Mouse (Mus musculus): ENCODE data around the gene Lrrc23. TPM values are rescaled to one million over a fixed set of nuclear protein-coding genes. Genes with fewer than 3 reads are reported as not detected.

Lrrc23 gene
- total and polyA plus RNA-seq, 3 experiments: 3.2 TPM; not detected in 2

- no peak overlapping the region for H3K9ac ChIP-seq (ENCODE audit: low read depth, low read length)
- no peaks in the 10 kb centered on the region for H3K79me2 ChIP-seq (replicated peaks; ENCODE audit: control insufficient read depth, insufficient read depth, low read length)
- H3K4me3 ChIP-seq: no peak overlapping the region
- no peak overlapping the region for H3K27ac ChIP-seq
- 75% methylated on average over 2 of the region's 2 CpGs for WGBS
- TF ChIP-seq EP300 (IDR thresholded peaks at IDR 0.05; ENCODE audit: insufficient read depth, low read depth, low read length) (no peak), CTCF (IDR thresholded peaks at IDR 0.05) (no peak), POLR2A (IDR thresholded peaks at IDR 0.05; ENCODE audit: insufficient read depth, low read depth, low read length) (no peak)
- no peak for DNase-seq
- intact Hi-C loops (cut with DNase I): no loop called here
- H3K27me3 ChIP-seq (ENCODE audit: control insufficient read depth, insufficient read depth, low read length): no peaks in the 10 kb centered on the region
- H3K36me3 ChIP-seq (ENCODE audit: control insufficient read depth, insufficient read depth, low read length): no peaks in the 10 kb centered on the region
- H3K4me1 ChIP-seq (ENCODE audit: control insufficient read depth, insufficient read depth, low read length): no peaks in the 10 kb centered on the region
Measured at GRCm38 (mm10) chr6:124796200-124796599, 16.7 kb upstream of the Lrrc23 start.

GRCm38 (mm10) chr6:124795781-124796180 lies 16.3 kb upstream of the Lrrc23 start:
- H3K4me1 ChIP-seq (ENCODE audit: control insufficient read depth, insufficient read depth, low read length): no peaks in the 10 kb centered on the region
- no peak overlapping the region for H3K9ac ChIP-seq (ENCODE audit: low read depth, low read length)
- DNase-seq: no peak
- TF ChIP-seq EP300 (IDR thresholded peaks at IDR 0.05; ENCODE audit: insufficient read depth, low read depth, low read length) (no peak), CTCF (IDR thresholded peaks at IDR 0.05) (no peak), POLR2A (IDR thresholded peaks at IDR 0.05; ENCODE audit: insufficient read depth, low read depth, low read length) (no peak)
- WGBS: 86% methylated on average over 4 of the region's 4 CpGs
- no peaks in the 10 kb centered on the region for H3K36me3 ChIP-seq (ENCODE audit: control insufficient read depth, insufficient read depth, low read length)
- no peaks in the 10 kb centered on the region for H3K79me2 ChIP-seq (replicated peaks; ENCODE audit: control insufficient read depth, insufficient read depth, low read length)
- intact Hi-C loops (cut with DNase I): no loop called here
- no peak overlapping the region for H3K27ac ChIP-seq
- no peaks in the 10 kb centered on the region for H3K27me3 ChIP-seq (ENCODE audit: control insufficient read depth, insufficient read depth, low read length)
- no peak overlapping the region for H3K4me3 ChIP-seq

GRCm38 (mm10) chr6:124791911-124792310 lies 12.4 kb upstream of the Lrrc23 start:
- H3K27me3 ChIP-seq (ENCODE audit: control insufficient read depth, insufficient read depth, low read length): no peaks in the 10 kb centered on the region
- no peak for DNase-seq
- TF ChIP-seq EP300 (IDR thresholded peaks at IDR 0.05; ENCODE audit: insufficient read depth, low read depth, low read length): no peak
- TF ChIP-seq POLR2A (IDR thresholded peaks at IDR 0.05; ENCODE audit: insufficient read depth, low read depth, low read length): no peak
- TF ChIP-seq CTCF (IDR thresholded peaks at IDR 0.05): no peak
- no peak overlapping the region for H3K27ac ChIP-seq
- no peaks in the 10 kb centered on the region for H3K4me1 ChIP-seq (ENCODE audit: control insufficient read depth, insufficient read depth, low read length)
- no peaks in the 10 kb centered on the region for H3K79me2 ChIP-seq (replicated peaks; ENCODE audit: control insufficient read depth, insufficient read depth, low read length)
- no peak overlapping the region for H3K9ac ChIP-seq (ENCODE audit: low read depth, low read length)
- 85% methylated on average over 3 of the region's 3 CpGs for WGBS
- intact Hi-C loops (cut with DNase I): no loop called here
- no peaks in the 10 kb centered on the region for H3K36me3 ChIP-seq (ENCODE audit: control insufficient read depth, insufficient read depth, low read length)
- no peak overlapping the region for H3K4me3 ChIP-seq

- no peak for DNase-seq
- H3K79me2 ChIP-seq (replicated peaks; ENCODE audit: control insufficient read depth, insufficient read depth, low read length): no peaks in the 10 kb centered on the region
- 59% methylated on average over 4 of the region's 4 CpGs for WGBS
- H3K4me3 ChIP-seq: no peak overlapping the region
- TF ChIP-seq EP300 (IDR thresholded peaks at IDR 0.05; ENCODE audit: insufficient read depth, low read depth, low read length) (no peak), POLR2A (IDR thresholded peaks at IDR 0.05; ENCODE audit: insufficient read depth, low read depth, low read length) (no peak), CTCF (IDR thresholded peaks at IDR 0.05) (no peak)
- H3K27ac ChIP-seq: no peak overlapping the region
- intact Hi-C loops (cut with DNase I): no loop called here
- no peak overlapping the region for H3K9ac ChIP-seq (ENCODE audit: low read depth, low read length)
- H3K27me3 ChIP-seq (ENCODE audit: control insufficient read depth, insufficient read depth, low read length): no peaks in the 10 kb centered on the region
- no peaks in the 10 kb centered on the region for H3K36me3 ChIP-seq (ENCODE audit: control insufficient read depth, insufficient read depth, low read length)
- H3K4me1 ChIP-seq (ENCODE audit: control insufficient read depth, insufficient read depth, low read length): no peaks in the 10 kb centered on the region
Measured at GRCm38 (mm10) chr6:124790121-124790520, 10.6 kb upstream of the Lrrc23 start.

- Histone ChIP-seq H3K4me3 (no peak overlapping the region), H3K27me3 (ENCODE audit: control insufficient read depth, insufficient read depth, low read length) (no peaks in the 10 kb centered on the region), H3K36me3 (ENCODE audit: control insufficient read depth, insufficient read depth, low read length) (no peaks in the 10 kb centered on the region), H3K9ac (ENCODE audit: low read depth, low read length) (no peak overlapping the region), H3K79me2 (replicated peaks; ENCODE audit: control insufficient read depth, insufficient read depth, low read length) (no peaks in the 10 kb centered on the region), H3K4me1 (ENCODE audit: control insufficient read depth, insufficient read depth, low read length) (no peaks in the 10 kb centered on the region), H3K27ac (no peak overlapping the region)
- intact Hi-C loops (cut with DNase I): no loop called here
- 90% methylated on average over 4 of the region's 4 CpGs for WGBS
- no peak for DNase-seq
- TF ChIP-seq EP300 (IDR thresholded peaks at IDR 0.05; ENCODE audit: insufficient read depth, low read depth, low read length): no peak
- TF ChIP-seq POLR2A (IDR thresholded peaks at IDR 0.05; ENCODE audit: insufficient read depth, low read depth, low read length): no peak
- no peak for TF ChIP-seq CTCF (IDR thresholded peaks at IDR 0.05)
Measured at GRCm38 (mm10) chr6:124789519-124789918, 10.0 kb upstream of the Lrrc23 start.

GRCm38 (mm10) chr6:124787722-124788121 lies 8.2 kb upstream of the Lrrc23 start:
- Histone ChIP-seq H3K79me2 (replicated peaks; ENCODE audit: control insufficient read depth, insufficient read depth, low read length) (no peaks in the 10 kb centered on the region), H3K4me1 (ENCODE audit: control insufficient read depth, insufficient read depth, low read length) (no peaks in the 10 kb centered on the region), H3K27me3 (ENCODE audit: control insufficient read depth, insufficient read depth, low read length) (no peaks in the 10 kb centered on the region), H3K4me3 (no peak overlapping the region), H3K36me3 (ENCODE audit: control insufficient read depth, insufficient read depth, low read length) (no peaks in the 10 kb centered on the region), H3K27ac (no peak overlapping the region), H3K9ac (ENCODE audit: low read depth, low read length) (no peak overlapping the region)
- no peak for DNase-seq
- intact Hi-C loops (cut with DNase I): no loop called here
- no peak for TF ChIP-seq POLR2A (IDR thresholded peaks at IDR 0.05; ENCODE audit: insufficient read depth, low read depth, low read length)
- TF ChIP-seq EP300 (IDR thresholded peaks at IDR 0.05; ENCODE audit: insufficient read depth, low read depth, low read length): no peak
- TF ChIP-seq CTCF (IDR thresholded peaks at IDR 0.05): no peak
- WGBS: 61% methylated on average over 10 of the region's 10 CpGs

All from heart, adult 2 months (tissue).